Mouse (Mus musculus) CH12.LX (cell line): ENCODE measurements around the gene Ring1. TPM values are rescaled to one million over a fixed set of nuclear protein-coding genes. Genes with fewer than 3 reads are reported as not detected.
A peak's percentile ranks its signal among the peaks of the same experiment; 100 is the strongest.

Experiments
- DNase-seq: peaks from one replicate; pipeline ENCODE4 v3.0.0-alpha.2; 2013; ENCODE audit errors: extremely low read depth
- H3K27ac ChIP-seq: 2 replicates; pipeline ENCODE4 v1.5.1; 2012; ENCODE audit warnings: low read depth, mild to moderate bottlenecking, control low read depth, moderate library complexity; ENCODE audit not compliant: insufficient read depth
- H3K27me3 ChIP-seq: replicated peaks from 2 replicates; pipeline ENCODE3; 2012; ENCODE audit warnings: inconsistent platforms
- H3K36me3 ChIP-seq, 2 experiments: replicated peaks in 1 of 2; 2 replicates each; pipeline versions ENCODE3 to v1.6.1; 2012; ENCODE audit warnings: inconsistent platforms in 1 of 2, low read length in 1 of 2, mild to moderate bottlenecking in 1 of 2, mixed read lengths in 1 of 2, moderate library complexity in 1 of 2; ENCODE audit not compliant: control insufficient read depth in 1 of 2, insufficient read depth in 1 of 2
- H3K4me1 ChIP-seq, 2 experiments: 2 replicates each; pipeline ENCODE4 v1.6.1; 2012; ENCODE audit warnings: inconsistent platforms in 1 of 2, moderate library complexity in 1 of 2; ENCODE audit not compliant: insufficient read depth in 2 of 2, control insufficient read depth in 1 of 2
- H3K4me2 ChIP-seq: 2 replicates; pipeline ENCODE4 v1.6.1; 2012; ENCODE audit warnings: low read depth, mild to moderate bottlenecking, control low read depth; ENCODE audit not compliant: poor library complexity, insufficient read depth, severe bottlenecking
- H3K4me3 ChIP-seq, 3 experiments: fragments of 150-350 bp in 1 of 3; sonication (generic) in 1 of 3; replicated peaks in 1 of 3; 2 replicates each; pipeline versions ENCODE3 to v1.5.1; 2011 to 2012; ENCODE audit warnings: low read depth in 2 of 3, low read length in 2 of 3, mild to moderate bottlenecking in 2 of 3, moderate library complexity in 2 of 3, control low read depth in 1 of 3, improper control_type of control experiment in 1 of 3, inconsistent platforms in 1 of 3, mixed read lengths in 1 of 3; ENCODE audit not compliant: poor library complexity in 1 of 3
- H3K79me2 ChIP-seq: replicated peaks from 2 replicates; pipeline ENCODE4 v1.6.1; 2012; ENCODE audit warnings: mild to moderate bottlenecking, moderate library complexity; ENCODE audit not compliant: control insufficient read depth, poor library complexity, insufficient read depth, severe bottlenecking; ENCODE audit errors: extremely low read depth
- H3K9ac ChIP-seq: 2 replicates; pipeline ENCODE4 v1.6.1; 2012; ENCODE audit warnings: low read depth, mild to moderate bottlenecking, control low read depth, moderate library complexity; ENCODE audit not compliant: insufficient read depth
- H3K9me3 ChIP-seq: replicated peaks from 2 replicates; pipeline ENCODE3; 2012; ENCODE audit warnings: low read length, inconsistent platforms, mixed read lengths
- BHLHE40 ChIP-seq: IDR thresholded peaks from 2 replicates; pipeline ENCODE4 v1.6.1; 2011; ENCODE audit warnings: mild to moderate bottlenecking, low read depth, low read length, improper control_type of control experiment
- CHD1 ChIP-seq: IDR thresholded peaks from 2 replicates; pipeline ENCODE4 v1.6.1; 2012; ENCODE audit warnings: low read depth, low read length, improper control_type of control experiment, inconsistent platforms
- E2F4 ChIP-seq: IDR thresholded peaks from 2 replicates; pipeline ENCODE4 v1.6.1; 2011; ENCODE audit warnings: low read depth, low read length, improper control_type of control experiment; ENCODE audit not compliant: insufficient replicate concordance
- ELF1 ChIP-seq: IDR thresholded peaks from 2 replicates; pipeline ENCODE4 v1.6.1; 2014; ENCODE audit warnings: low read depth, mild to moderate bottlenecking, inconsistent platforms, low read length, improper control_type of control experiment
- ETS1 ChIP-seq: conservative IDR thresholded peaks from 2 replicates; pipeline ENCODE4 v1.6.1; 2012; ENCODE audit warnings: low read depth, mild to moderate bottlenecking, inconsistent platforms, low read length, improper control_type of control experiment, moderate library complexity
- HCFC1 ChIP-seq: IDR thresholded peaks from 2 replicates; pipeline ENCODE4 v1.6.1; 2012; ENCODE audit warnings: low read depth, mild to moderate bottlenecking, inconsistent platforms, low read length, improper control_type of control experiment
- IRF4 ChIP-seq: IDR thresholded peaks from 2 replicates; pipeline ENCODE4 v1.6.1; 2014; ENCODE audit warnings: low read depth, mild to moderate bottlenecking, inconsistent platforms, low read length, improper control_type of control experiment
- JUN ChIP-seq: IDR thresholded peaks from 2 replicates; pipeline ENCODE4 v1.6.1; 2011; ENCODE audit warnings: low read depth, mild to moderate bottlenecking, low read length, improper control_type of control experiment, moderate library complexity; ENCODE audit not compliant: insufficient read depth
- KAT2A ChIP-seq: IDR thresholded peaks from 2 replicates; pipeline ENCODE4 v1.6.1; 2012; ENCODE audit warnings: low read length, improper control_type of control experiment, inconsistent platforms; ENCODE audit not compliant: insufficient replicate concordance
- MAFK ChIP-seq: IDR thresholded peaks from 2 replicates; pipeline ENCODE4 v1.6.1; 2011; ENCODE audit warnings: low read length, improper control_type of control experiment; ENCODE audit not compliant: insufficient replicate concordance
- MAX ChIP-seq: IDR thresholded peaks from 2 replicates; pipeline ENCODE4 v1.6.1; 2011; ENCODE audit warnings: low read length, improper control_type of control experiment
- MEF2A ChIP-seq: IDR thresholded peaks from 2 replicates; pipeline ENCODE4 v1.6.1; 2014; ENCODE audit warnings: low read depth, mild to moderate bottlenecking, inconsistent platforms, low read length, improper control_type of control experiment, borderline replicate concordance
- NELFE ChIP-seq: IDR thresholded peaks from 2 replicates; pipeline ENCODE4 v1.6.1; 2011; ENCODE audit warnings: low read depth, low read length, improper control_type of control experiment
- PAX5 ChIP-seq: IDR thresholded peaks from 2 replicates; pipeline ENCODE4 v1.6.1; 2012; ENCODE audit warnings: low read length, inconsistent platforms, mixed read lengths
- RAD21 ChIP-seq: IDR thresholded peaks from 2 replicates; pipeline ENCODE4 v1.6.1; 2011; ENCODE audit warnings: low read depth, mild to moderate bottlenecking, low read length, improper control_type of control experiment, moderate library complexity
- SMC3 ChIP-seq: IDR thresholded peaks from 2 replicates; pipeline ENCODE4 v1.6.1; 2011; ENCODE audit warnings: low read depth, low read length, improper control_type of control experiment
- UBTF ChIP-seq: IDR thresholded peaks from 2 replicates; pipeline ENCODE4 v1.6.1; 2012; ENCODE audit warnings: low read depth, mild to moderate bottlenecking, inconsistent platforms, low read length, improper control_type of control experiment, moderate library complexity
- USF1 ChIP-seq: IDR thresholded peaks from 2 replicates; pipeline ENCODE4 v1.6.1; 2014; ENCODE audit warnings: low read depth, mild to moderate bottlenecking, inconsistent platforms, low read length, improper control_type of control experiment
- ZKSCAN1 ChIP-seq: IDR thresholded peaks from 2 replicates; pipeline ENCODE4 v1.6.1; 2012; ENCODE audit warnings: low read depth, inconsistent platforms, low read length, improper control_type of control experiment, borderline replicate concordance
- dilution Hi-C: fragments of 300-500 bp; cut with MboI; formaldehyde crosslinking; loops from 2 replicates; pipeline ENCODE4 v1.14.3; 2020; ENCODE audit warnings: low sequenced_read_pairs; ENCODE audit not compliant: extremely low pct_unique_long_range_greater_than_20kb, extremely low pct_ligation_motif_present
- in situ Hi-C: fragments of 300-500 bp; cut with MboI; formaldehyde crosslinking; loops from 3 replicates; pipeline ENCODE4 v1.14.3; 2019; ENCODE audit warnings: low sequenced_read_pairs, low pct_ligation_motif_present, low pct_unique_long_range_greater_than_20kb, mixed read lengths
- polyA plus RNA-seq: library from polyadenylated mRNA; unstranded; fragments of >175 nt; gene quantifications from 2 replicates; pipeline ENCODE4 v1.2.1, GENCODE M21; 2012; ENCODE audit warnings: low read depth; ENCODE audit not compliant: insufficient read length
- total RNA-seq, 2 experiments: library from RNA; depleted of rRNA; stranded (reverse); fragments of 300-350 nt in 1 of 2; fragments of >200 nt in 1 of 2; gene quantifications; 2 replicates each; pipeline ENCODE4 v1.2.3; 2012 to 2014

Ring1 gene
- total and polyA plus RNA-seq, 3 experiments, result 11.9 to 18.0 (median 13.7) TPM

DNA sequence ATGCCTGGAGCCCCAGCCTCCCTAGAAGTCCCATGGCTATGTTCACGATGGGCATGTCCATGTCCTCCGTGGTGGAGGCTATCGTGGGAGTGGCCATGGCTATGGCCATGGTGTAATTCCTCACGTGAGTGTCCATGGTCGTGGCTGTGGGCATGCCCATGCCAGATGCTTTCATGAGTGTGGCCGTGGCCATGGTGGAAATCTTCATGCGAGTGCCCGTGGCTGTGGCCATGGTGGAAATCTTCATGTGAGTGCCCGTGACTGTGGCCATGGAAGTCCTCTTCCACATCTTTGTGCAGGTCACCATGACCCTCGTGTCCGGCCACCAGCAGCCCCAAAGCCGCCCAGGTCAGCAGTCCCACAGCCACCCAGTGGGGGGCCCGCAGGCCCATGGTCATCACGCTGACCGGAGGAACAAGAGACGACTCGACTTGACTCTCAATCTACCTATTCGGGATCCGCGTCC lies 6.4 kb upstream of the Ring1 start:
- Histone ChIP-seq H3K4me3 (peak overlapping the region; percentile 90 to 97 (median 94)), H3K4me1 (peaks cover 30 to 59% of the 10 kb centered on the region in 2 experiments), H3K27me3 (no peaks in the 10 kb centered on the region), H3K4me2 (peak overlapping the region; percentile 73), H3K27ac (peak overlapping the region; percentile 60), H3K36me3 (peaks cover 28 to 51% of the 10 kb centered on the region in 2 experiments), H3K9me3 (no peaks in the 10 kb centered on the region), H3K79me2 (peaks cover 32% of the 10 kb centered on the region), H3K9ac (peak overlapping the region; percentile 93)
- no peak for DNase-seq
- in situ Hi-C loops, result no loop called here
- dilution Hi-C loops, result no loop called here
- TF ChIP-seq NELFE (no peak), BHLHE40 (peak; percentile 67)

DNA sequence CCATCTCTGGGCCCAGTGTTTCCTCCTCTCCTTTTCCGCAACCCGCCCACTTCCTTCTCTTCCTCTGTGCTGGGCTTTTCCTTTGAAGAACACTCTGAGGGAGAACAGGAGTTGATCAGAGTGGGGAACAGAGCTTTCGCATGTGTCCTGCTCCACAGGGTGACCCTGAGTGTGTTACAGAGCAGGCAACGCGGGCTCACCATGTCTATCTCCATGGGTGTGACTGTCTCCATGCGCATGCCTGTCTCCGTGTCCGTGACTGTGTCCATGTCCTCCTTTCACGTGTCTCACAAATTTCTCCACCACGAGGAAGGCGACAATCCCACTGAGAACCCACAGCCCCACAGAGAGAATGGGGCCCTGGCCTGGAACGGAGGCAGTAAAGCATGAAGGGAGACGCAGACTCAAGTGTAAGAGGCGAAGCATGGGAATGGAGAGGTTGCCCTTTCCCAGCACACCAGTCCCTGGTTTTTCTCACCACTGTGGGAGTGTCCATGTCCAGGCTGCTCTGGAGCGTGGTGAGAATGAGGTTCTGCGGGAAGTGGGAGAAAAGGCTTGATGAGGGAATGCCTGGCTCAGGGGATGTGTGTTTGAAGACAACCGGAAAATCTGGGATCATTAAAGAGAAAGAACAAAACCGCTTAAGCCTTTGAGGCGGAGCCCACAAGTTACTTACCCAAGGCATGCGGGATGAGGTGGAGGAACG lies 5.6 kb upstream of the Ring1 start:
- H3K4me2 ChIP-seq, result peak overlapping the region; percentile 73
- peaks cover 32% of the 10 kb centered on the region for H3K79me2 ChIP-seq
- H3K4me3 ChIP-seq, result peak overlapping the region; percentile 90 to 97 (median 94)
- peaks cover 35 to 68% of the 10 kb centered on the region in 2 experiments for H3K4me1 ChIP-seq
- in situ Hi-C loops, result no loop called here
- peak overlapping the region; percentile 93 for H3K9ac ChIP-seq
- no peak for DNase-seq
- H3K27me3 ChIP-seq, result no peaks in the 10 kb centered on the region
- no peak for TF ChIP-seq UBTF
- TF ChIP-seq KAT2A, result no peak
- TF ChIP-seq, all 38 proteins: peak for 0
- Histone ChIP-seq H3K27ac (no peak overlapping the region), H3K9me3 (no peaks in the 10 kb centered on the region), H3K36me3 (peaks cover 23 to 42% of the 10 kb centered on the region in 2 experiments)
- dilution Hi-C loops, result no loop called here

DNA sequence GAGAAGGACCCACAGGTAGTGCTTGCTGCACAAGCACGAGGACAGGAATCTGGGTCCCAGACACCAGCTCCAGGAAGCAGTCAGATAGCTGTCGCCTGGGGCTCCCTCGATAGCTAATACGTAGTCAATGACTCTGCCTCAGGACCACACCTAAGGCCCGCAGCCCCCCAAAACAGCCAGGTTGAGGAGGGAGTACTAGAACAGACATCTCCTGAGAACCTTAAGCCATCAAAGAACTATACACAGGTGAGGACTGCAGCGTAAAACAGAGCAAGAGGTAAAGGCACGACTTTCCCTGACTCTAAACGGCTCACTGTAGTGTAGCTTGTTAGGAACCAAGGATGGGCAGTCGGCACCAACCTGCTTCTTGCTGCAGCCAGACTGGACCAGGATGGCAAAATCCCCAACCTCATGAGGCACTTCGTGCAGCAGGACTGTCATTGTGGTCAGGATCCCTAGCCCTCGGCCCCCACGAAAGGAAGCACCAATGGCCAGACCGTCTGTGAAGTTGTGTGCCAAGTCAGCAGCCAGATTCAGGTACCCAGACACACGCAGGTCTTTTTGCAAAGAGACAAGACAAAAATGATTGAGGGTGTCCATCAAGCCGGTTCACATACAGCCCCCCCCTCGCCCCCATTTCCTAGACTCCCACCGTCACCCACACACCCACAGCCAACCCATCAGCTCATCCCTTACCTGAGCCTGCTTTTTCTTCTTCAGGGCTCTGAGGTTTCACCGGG lies 4.8 kb upstream of the Ring1 start:
- no peak for DNase-seq
- Histone ChIP-seq H3K27me3 (no peaks in the 10 kb centered on the region), H3K79me2 (peaks cover 32% of the 10 kb centered on the region), H3K4me2 (peak overlapping the region; percentile 73; the same call in 1 of the 2 replicates), H3K9ac (peak overlapping the region; percentile 93; the same call in 1 of the 2 replicates), H3K4me3 (no peak overlapping the region), H3K27ac (no peak overlapping the region), H3K9me3 (no peaks in the 10 kb centered on the region), H3K4me1 (peaks cover 35 to 65% of the 10 kb centered on the region in 2 experiments), H3K36me3 (peaks cover 23 to 39% of the 10 kb centered on the region in 2 experiments)
- in situ Hi-C loops, result no loop called here
- dilution Hi-C loops, result no loop called here
- TF ChIP-seq MEF2A, result no peak
- no peak for TF ChIP-seq HCFC1
- TF ChIP-seq CHD1, result no peak
- no peak for TF ChIP-seq UBTF
- no peak for TF ChIP-seq SMC3
- TF ChIP-seq KAT2A, result no peak
- no peak for TF ChIP-seq USF1
- TF ChIP-seq BHLHE40, result no peak
- TF ChIP-seq MAFK, result no peak
- TF ChIP-seq JUN, result no peak
- TF ChIP-seq NELFE, result no peak
- TF ChIP-seq E2F4, result no peak
- no peak for TF ChIP-seq MAX
- TF ChIP-seq PAX5, result no peak
- TF ChIP-seq IRF4, result no peak
- TF ChIP-seq ETS1, result no peak
- no peak for TF ChIP-seq ZKSCAN1
- no peak for TF ChIP-seq RAD21
- no peak for TF ChIP-seq ELF1
